Mouse (Mus musculus) intestine, embryonic 16.5 days (tissue): ENCODE data around the gene Rplp2. TPM values are rescaled to one million over a fixed set of nuclear protein-coding genes. Genes with fewer than 3 reads are reported as not detected.
"Not testable (repeated sequence)": the region's sequence is repeated elsewhere in the genome, so short reads cannot be mapped to it uniquely, and the experiment has no call there.

ENCODE experiments used
- ATAC-seq: fragments of 200-750 bp; cut with Nextera tagmentation; 2 replicates; pipeline ENCODE4 v1.8.0; 2017; ENCODE audit warnings: moderate TSS enrichment, moderate library complexity
- H3K27ac ChIP-seq: fragments of 300-500 bp; sonication (generic); 2 replicates; pipeline ENCODE4 v1.5.1; 2014; ENCODE audit warnings: mild to moderate bottlenecking, low read length
- H3K27me3 ChIP-seq: fragments of 300-500 bp; sonication (generic); replicated peaks from 2 replicates; pipeline ENCODE4 v1.6.1; 2014; ENCODE audit warnings: low read length, control low read depth, mixed read lengths; ENCODE audit not compliant: control insufficient read depth, insufficient read depth
- H3K36me3 ChIP-seq: fragments of 300-500 bp; sonication (generic); 2 replicates; pipeline ENCODE4 v1.6.1; 2014; ENCODE audit warnings: low read length, control low read depth; ENCODE audit not compliant: control insufficient read depth, insufficient read depth
- H3K4me1 ChIP-seq: fragments of 300-500 bp; sonication (generic); 2 replicates; pipeline ENCODE4 v1.6.1; 2014; ENCODE audit warnings: low read length, control low read depth, mixed read lengths; ENCODE audit not compliant: control insufficient read depth, insufficient read depth
- H3K4me2 ChIP-seq: fragments of 300-500 bp; sonication (generic); 2 replicates; pipeline ENCODE4 v1.6.1; 2014; ENCODE audit warnings: low read depth, low read length, control low read depth
- H3K4me3 ChIP-seq: fragments of 300-500 bp; sonication (generic); 2 replicates; pipeline ENCODE4 v1.5.1; 2014; ENCODE audit warnings: mild to moderate bottlenecking, low read length
- H3K9ac ChIP-seq: fragments of 300-500 bp; sonication (generic); 2 replicates; pipeline ENCODE4 v1.6.1; 2014; ENCODE audit warnings: low read depth, low read length
- H3K9me3 ChIP-seq: fragments of 300-500 bp; sonication (generic); 2 replicates; pipeline ENCODE4 v1.6.1; 2016; ENCODE audit warnings: low read length, control low read depth; ENCODE audit not compliant: control insufficient read depth
- WGBS: fragments of 180-500 bp; shearing (Covaris S2); extraction: QIAGEN DNeasy Blood & Tissue Kit; methylation state at CpG from one replicate; pipeline ENCODE4 v1.1.7; 2014; 5-methylcytosine and 5-hydroxymethylcytosine counted together
- polyA plus RNA-seq: library from polyadenylated mRNA; unstranded; fragments of >200 nt; fragmentation: Nextera tagmentation; extraction: Ambion mirVana; gene quantifications from 2 replicates; pipeline ENCODE4 v1.2.1, GENCODE M21; 2015

Gene Rplp2
- polyA plus RNA-seq, 1 experiment from 2014 or later: 1,258 TPM

DNA sequence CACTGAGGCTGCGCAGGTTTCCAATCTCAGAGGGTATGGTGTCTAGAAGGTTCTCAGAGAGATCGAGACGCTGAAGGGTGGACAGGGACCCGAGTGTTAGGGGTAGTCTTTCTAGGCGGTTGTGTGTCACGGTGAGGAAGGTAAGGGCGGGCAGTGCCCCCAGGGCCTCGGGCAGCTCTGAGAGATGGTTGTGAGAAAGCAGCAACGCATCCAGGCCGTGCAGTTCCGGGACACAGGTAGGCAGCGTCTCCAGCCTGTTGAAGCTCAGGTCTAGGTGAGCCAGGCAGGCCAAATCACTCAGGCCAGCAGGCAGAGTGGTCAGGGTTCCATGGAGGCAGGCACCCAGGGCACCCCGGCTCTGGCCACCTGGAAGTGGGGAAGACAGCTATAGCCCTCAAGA is 5.0 kb upstream of the Rplp2 start:
- Histone ChIP-seq H3K27ac (no peak overlapping the region), H3K9me3 (no peaks in the 10 kb centered on the region), H3K27me3 (no peaks in the 10 kb centered on the region), H3K4me1 (peaks cover 21% of the 10 kb centered on the region), H3K4me3 (peak overlapping the region; percentile 64; the same call in 1 of the 2 replicates), H3K9ac (peak overlapping the region; percentile 71), H3K4me2 (peak overlapping the region; percentile 97), H3K36me3 (peaks cover 5% of the 10 kb centered on the region; the same call in 1 of the 2 replicates)
- no peak for ATAC-seq
- WGBS: 90% methylated on average over 13 of the region's 13 CpGs

DNA sequence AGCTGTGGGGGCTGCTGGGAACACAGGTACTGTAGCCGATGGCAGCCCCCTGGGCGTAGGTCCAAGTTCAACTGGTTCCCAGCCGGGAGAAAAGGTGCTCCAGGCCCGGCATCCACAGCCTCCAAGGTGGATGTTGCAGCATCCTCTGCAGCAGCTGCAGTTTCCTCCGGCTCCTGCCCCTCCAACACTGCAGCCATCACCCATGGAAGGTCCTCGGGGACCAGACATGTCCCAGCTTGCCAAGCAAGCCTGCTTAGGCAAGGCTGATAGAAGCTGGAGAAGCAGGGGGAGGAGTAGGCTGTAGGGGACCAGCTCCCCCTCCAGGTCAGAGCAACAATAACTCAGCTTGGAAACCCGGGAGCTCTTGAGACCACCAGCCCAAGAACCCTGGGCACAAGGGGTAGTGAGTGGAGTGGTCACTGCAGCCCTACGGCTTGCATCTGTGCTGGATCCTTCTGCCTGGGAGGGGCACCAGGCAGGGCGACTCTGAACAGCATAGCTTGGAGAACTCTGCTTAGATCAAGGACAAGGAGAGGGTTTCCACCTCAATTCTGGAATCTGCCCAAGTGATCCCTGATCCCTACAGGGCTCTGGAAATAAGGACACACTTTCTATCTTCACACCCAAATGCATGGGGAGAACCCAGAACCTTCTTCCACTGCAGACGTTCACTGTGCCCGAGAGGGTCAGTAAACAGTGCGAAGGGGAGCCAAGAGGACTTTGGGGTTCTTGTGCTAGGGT is 3.9 kb upstream of the Rplp2 start:
- Histone ChIP-seq H3K27ac (peak overlapping the region; percentile 63), H3K4me1 (peaks cover 22% of the 10 kb centered on the region), H3K4me2 (peak overlapping the region; percentile 97), H3K36me3 (0 out of 2 replicates have a peak, but pooled peaks cover 3% of the 10 kb centered on the region), H3K9me3 (no peaks in the 10 kb centered on the region), H3K9ac (peak overlapping the region; percentile 71), H3K4me3 (peak overlapping the region; percentile 64), H3K27me3 (no peaks in the 10 kb centered on the region)
- WGBS: 15% methylated on average over 12 of the region's 12 CpGs
- peak; percentile 5 for ATAC-seq

DNA sequence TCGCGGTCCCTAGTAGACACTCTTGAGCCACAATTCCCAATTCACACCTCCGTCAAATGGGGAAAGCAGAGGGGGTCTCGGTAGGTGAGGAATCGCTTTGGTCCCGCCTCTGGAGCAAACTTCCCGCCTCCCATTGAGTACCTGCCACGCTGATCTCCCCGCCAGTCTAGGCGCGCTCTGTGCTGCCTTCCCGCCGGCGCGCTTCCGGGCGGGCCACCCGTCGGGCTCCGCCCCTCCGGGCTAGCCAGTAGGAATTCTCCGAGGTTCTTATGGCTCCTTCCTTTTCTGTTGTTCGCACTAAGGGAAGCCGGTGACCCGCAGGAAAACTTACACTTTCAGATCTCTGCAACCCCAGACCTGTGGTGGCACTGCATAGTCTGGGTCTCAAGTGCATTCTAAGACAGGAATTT is 3.3 kb upstream of the Rplp2 start, which contains the start of gene Pidd1:
Gene Pidd1, minus strand, starts transcription at position 198 of the 410 bp plus-strand sequence.
- peak within 1 kb of the TSS; percentile 97 for H3K4me2 ChIP-seq
- H3K9ac ChIP-seq: peak within 1 kb of the TSS; percentile 71
- 0% methylated on average over 25 of the region's 25 CpGs for WGBS
- 0 out of 2 replicates have a peak, but pooled peaks cover 2% of the 10 kb centered on the region for H3K36me3 ChIP-seq
- no peaks in the 10 kb centered on the region for H3K9me3 ChIP-seq
- ATAC-seq: peak; percentile 70
- H3K4me3 ChIP-seq: peak within 1 kb of the TSS; percentile 64
- H3K27ac ChIP-seq: peak within 1 kb of the TSS; percentile 81
- peaks cover 28% of the 10 kb centered on the region for H3K4me1 ChIP-seq
- no peaks in the 10 kb centered on the region for H3K27me3 ChIP-seq

GRCm38 (mm10) chr7:141446374-141446773 is 796 bp upstream of the Rplp2 start:
- H3K27me3 ChIP-seq, H3K9me3 ChIP-seq, ATAC-seq, H3K9ac ChIP-seq, H3K27ac ChIP-seq: not testable (repeated sequence)
- Histone ChIP-seq H3K4me2 (peak overlapping the region; percentile 52; the same call in 1 of the 2 replicates), H3K4me1 (peaks cover 34% of the 10 kb centered on the region), H3K4me3 (peak overlapping the region; percentile 77; the same call in 1 of the 2 replicates), H3K36me3 (peaks cover 10% of the 10 kb centered on the region; the same call in 1 of the 2 replicates)
- 67% methylated on average over 3 of the region's 3 CpGs for WGBS

DNA sequence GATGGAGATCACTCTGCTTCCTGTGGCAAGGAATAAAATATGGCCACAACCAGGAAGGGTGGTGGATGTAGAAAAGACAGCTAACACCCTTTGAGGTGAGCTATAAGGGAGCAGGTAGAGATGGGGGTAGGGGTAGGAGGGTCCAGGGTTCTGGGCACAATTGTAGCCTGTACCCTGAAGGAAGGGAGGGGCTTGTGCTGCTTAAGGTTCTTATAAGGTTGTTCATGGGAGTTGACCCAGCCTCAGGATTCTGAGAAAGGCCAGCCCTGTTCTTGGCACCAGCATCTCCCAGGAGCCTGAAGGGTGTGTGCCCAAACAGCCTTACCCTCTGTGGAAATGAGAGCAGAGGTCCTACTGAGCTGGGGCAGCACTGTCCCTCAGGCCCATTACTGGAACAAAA is 4.8 kb downstream of the Rplp2 start:
- no peak overlapping the region for H3K9ac ChIP-seq
- H3K4me2 ChIP-seq: no peak overlapping the region
- H3K9me3 ChIP-seq: no peaks in the 10 kb centered on the region
- no peaks in the 10 kb centered on the region for H3K27me3 ChIP-seq
- peaks cover 14% of the 10 kb centered on the region; the same call in 1 of the 2 replicates for H3K36me3 ChIP-seq
- no peak overlapping the region for H3K4me3 ChIP-seq
- peaks cover 21% of the 10 kb centered on the region for H3K4me1 ChIP-seq
- no peak for ATAC-seq
- no peak overlapping the region for H3K27ac ChIP-seq

GRCm38 (mm10) chr7:141453636-141454035 is 6.5 kb downstream of the Rplp2 start:
- H3K4me3 ChIP-seq: no peak overlapping the region
- H3K4me1 ChIP-seq: peaks cover 22% of the 10 kb centered on the region
- no peak for ATAC-seq
- H3K9me3 ChIP-seq: no peaks in the 10 kb centered on the region
- H3K9ac ChIP-seq: no peak overlapping the region
- H3K27ac ChIP-seq: no peak overlapping the region
- H3K27me3 ChIP-seq: no peaks in the 10 kb centered on the region
- WGBS: 76% methylated on average over 2 of the region's 2 CpGs
- no peak overlapping the region for H3K4me2 ChIP-seq
- H3K36me3 ChIP-seq: peaks cover 14% of the 10 kb centered on the region; the same call in 1 of the 2 replicates

GRCm38 (mm10) chr7:141454967-141455551 is 7.9 kb downstream of the Rplp2 start, which contains the start of gene Pnpla2:
Pnpla2 (plus strand) TSS chr7:141455198.
- Histone ChIP-seq H3K27ac (peak within 1 kb of the TSS; percentile 88), H3K4me2 (peak within 1 kb of the TSS; percentile 82), H3K9me3 (no peaks in the 10 kb centered on the region), H3K36me3 (peaks cover 11% of the 10 kb centered on the region), H3K9ac (peak within 1 kb of the TSS; percentile 80), H3K27me3 (no peaks in the 10 kb centered on the region), H3K4me3 (peak within 1 kb of the TSS; percentile 73), H3K4me1 (peaks cover 15% of the 10 kb centered on the region)
- under 1% methylated on average over 45 of the region's 45 CpGs for WGBS
- ATAC-seq: peak; percentile 87

DNA sequence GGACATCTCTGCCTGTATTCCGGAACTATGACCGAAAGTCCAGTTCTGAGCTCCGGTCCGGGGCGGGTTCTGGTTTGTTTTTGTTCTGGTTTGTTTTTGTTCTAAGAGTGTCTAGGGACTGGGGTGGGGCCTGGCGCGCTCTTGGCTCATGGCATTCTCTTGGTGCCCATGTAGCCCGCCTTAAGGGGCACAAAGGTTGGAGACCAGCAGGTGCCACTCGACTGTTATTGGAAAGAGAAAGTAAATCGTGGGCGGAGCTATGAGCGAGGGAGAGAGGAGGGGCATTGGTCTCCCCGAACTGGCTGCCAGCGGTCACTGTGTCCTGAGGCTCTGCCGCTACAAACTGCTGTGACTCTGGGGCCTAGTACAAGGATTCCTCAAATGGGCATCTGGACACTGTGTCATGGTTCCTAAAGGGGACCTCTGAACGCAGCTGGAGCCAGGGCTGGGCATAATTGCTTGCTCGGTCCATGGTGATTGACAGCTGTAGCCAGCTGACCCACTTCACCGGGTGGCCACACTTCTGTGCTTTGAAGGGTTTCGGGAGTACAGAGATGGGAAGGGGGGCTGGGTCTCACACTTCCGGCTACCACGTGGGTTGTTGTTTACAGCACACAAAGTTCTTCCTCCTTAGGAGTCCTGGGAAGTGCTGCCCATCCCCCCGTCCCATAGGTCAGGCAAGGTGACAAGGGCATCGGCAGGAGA is 8.6 kb downstream of the Rplp2 start:
- peaks cover 11% of the 10 kb centered on the region for H3K36me3 ChIP-seq
- peak overlapping the region; percentile 82 for H3K4me2 ChIP-seq
- peak overlapping the region; percentile 88 for H3K27ac ChIP-seq
- H3K4me1 ChIP-seq: peaks cover 20% of the 10 kb centered on the region
- peak overlapping the region; percentile 80 for H3K9ac ChIP-seq
- no peaks in the 10 kb centered on the region for H3K9me3 ChIP-seq
- 3% methylated on average over 23 of the region's 23 CpGs for WGBS
- H3K27me3 ChIP-seq: 0 out of 2 replicates have a peak, but pooled peaks cover 2% of the 10 kb centered on the region
- peak; percentile 43 for ATAC-seq
- H3K4me3 ChIP-seq: peak overlapping the region; percentile 73

DNA sequence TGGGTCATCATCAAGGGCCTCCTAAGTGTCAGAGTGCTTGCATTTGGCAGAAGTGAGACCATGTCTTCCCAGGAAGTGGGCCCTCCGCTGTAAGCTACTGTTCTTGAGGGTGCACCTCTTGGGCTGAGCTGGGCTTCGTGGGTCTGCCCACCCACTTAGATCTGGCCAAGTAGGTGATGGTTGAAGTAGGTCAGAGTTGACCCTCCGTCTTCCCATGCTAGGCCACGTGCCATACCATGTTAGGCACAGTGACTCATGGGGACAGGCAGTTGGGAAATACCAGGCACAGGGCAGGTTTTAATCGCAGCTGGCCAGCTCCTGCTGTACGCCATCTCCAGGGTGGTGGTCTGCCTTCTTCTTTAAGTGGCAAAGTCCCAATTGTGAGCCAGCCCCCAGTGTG is 9.6 kb downstream of the Rplp2 start:
- H3K4me2 ChIP-seq: no peak overlapping the region
- ATAC-seq: no peak

More for the DNA sequence above, 9.6 kb downstream of the Rplp2 start:
- Histone ChIP-seq H3K9ac (no peak overlapping the region), H3K27ac (no peak overlapping the region), H3K4me3 (no peak overlapping the region), H3K4me1 (peaks cover 29% of the 10 kb centered on the region), H3K36me3 (peaks cover 4% of the 10 kb centered on the region; the same call in 1 of the 2 replicates), H3K27me3 (peaks cover 5% of the 10 kb centered on the region), H3K9me3 (no peaks in the 10 kb centered on the region)
- 87% methylated on average over 6 of the region's 6 CpGs for WGBS
